Mouse (Mus musculus) kidney, embryonic 15.5 days (tissue): ENCODE measurements around the gene Tmem94. TPM values are rescaled to one million over a fixed set of nuclear protein-coding genes. Genes with fewer than 3 reads are reported as not detected.

Experiments
- ATAC-seq: fragments of 200-750 bp; cut with Nextera tagmentation; replicated peaks from 2 replicates; pipeline ENCODE4 v1.8.0; 2017; ENCODE audit warnings: moderate TSS enrichment; ENCODE audit not compliant: low FRiP score
- H3K27ac ChIP-seq: fragments of 300-500 bp; sonication (generic); 2 replicates; pipeline ENCODE4 v1.5.1; 2015; ENCODE audit warnings: mild to moderate bottlenecking, inconsistent platforms
- H3K27me3 ChIP-seq: fragments of 300-500 bp; sonication (generic); 2 replicates; pipeline ENCODE4 v1.6.1; 2015; ENCODE audit warnings: inconsistent platforms
- H3K36me3 ChIP-seq: fragments of 300-500 bp; sonication (generic); 2 replicates; pipeline ENCODE4 v1.6.1; 2015; ENCODE audit warnings: inconsistent platforms
- H3K4me1 ChIP-seq: fragments of 300-500 bp; sonication (generic); 2 replicates; pipeline ENCODE4 v1.6.1; 2015; ENCODE audit warnings: inconsistent platforms
- H3K4me2 ChIP-seq: fragments of 300-500 bp; sonication (generic); 2 replicates; pipeline ENCODE4 v1.6.1; 2015; ENCODE audit warnings: moderate library complexity, mild to moderate bottlenecking, inconsistent platforms
- H3K4me3 ChIP-seq: fragments of 300-500 bp; sonication (generic); replicated peaks from 2 replicates; pipeline ENCODE4 v1.5.1; 2015; ENCODE audit warnings: mild to moderate bottlenecking, inconsistent platforms
- H3K9ac ChIP-seq: fragments of 300-500 bp; sonication (generic); 2 replicates; pipeline ENCODE4 v1.6.1; 2015; ENCODE audit warnings: mild to moderate bottlenecking, inconsistent platforms
- H3K9me3 ChIP-seq: fragments of 300-500 bp; sonication (generic); replicated peaks from 2 replicates; pipeline ENCODE4 v1.6.1; 2016; ENCODE audit warnings: inconsistent platforms
- WGBS: fragments of 180-500 bp; shearing (Covaris S2); methylation state at CpG from one replicate; pipeline ENCODE4 v1.1.7; 2015; ENCODE audit warnings: mixed read lengths; 5-methylcytosine and 5-hydroxymethylcytosine counted together
- polyA plus RNA-seq: library from polyadenylated mRNA; unstranded; fragments of >200 nt; fragmentation: Nextera tagmentation; extraction: Ambion mirVana; gene quantifications from 2 replicates; pipeline ENCODE4 v1.2.1, GENCODE M21; 2015

Gene Tmem94
- polyA plus RNA-seq, 1 experiment from 2014 or later = 27.0 TPM

DNA sequence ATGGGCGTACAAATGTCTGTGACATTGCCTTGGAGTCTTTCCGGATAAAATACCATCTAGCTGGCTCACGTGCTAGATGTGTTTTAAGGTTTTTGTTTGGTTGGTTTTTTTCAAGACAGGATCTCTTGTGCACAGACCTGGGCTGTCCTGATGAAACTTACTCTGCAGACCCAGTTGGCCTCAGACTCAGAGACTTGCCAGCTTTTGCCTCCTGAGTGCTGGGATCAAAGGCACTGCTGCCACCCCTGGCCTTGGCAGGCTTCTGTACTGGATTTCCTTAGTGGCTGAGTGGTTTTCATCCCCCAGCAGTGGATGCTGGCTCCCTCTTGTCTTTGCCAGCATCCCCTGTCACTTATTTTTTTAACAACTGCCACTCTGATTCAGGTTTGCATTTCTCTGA, 3.7 kb downstream of the Tmem94 start:
- Histone ChIP-seq H3K9ac (no peak overlapping the region), H3K4me3 (no peak overlapping the region), H3K36me3 (peaks cover 5% of the 10 kb centered on the region; the same call in 1 of the 2 replicates), H3K4me1 (peaks cover 42% of the 10 kb centered on the region), H3K9me3 (no peaks in the 10 kb centered on the region; the same call in 1 of the 2 replicates), H3K27ac (0 out of 2 replicates have a peak overlapping the region, but pooled peaks have one; percentile 23), H3K27me3 (no peaks in the 10 kb centered on the region), H3K4me2 (no peak overlapping the region)
- WGBS = 73% methylated on average over 3 of the region's 3 CpGs
- ATAC-seq = no peak

- no peaks in the 10 kb centered on the region; the same call in 1 of the 2 replicates for H3K9me3 ChIP-seq
- no peak for ATAC-seq
- no peak overlapping the region for H3K9ac ChIP-seq
- H3K27ac ChIP-seq = peak overlapping the region; percentile 63
- H3K27me3 ChIP-seq = no peaks in the 10 kb centered on the region
- no peak overlapping the region for H3K4me2 ChIP-seq
- WGBS = 21% methylated on average over 4 of the region's 4 CpGs
- H3K36me3 ChIP-seq = peaks cover 5% of the 10 kb centered on the region; the same call in 1 of the 2 replicates
- H3K4me3 ChIP-seq = no peak overlapping the region
- peaks cover 60% of the 10 kb centered on the region for H3K4me1 ChIP-seq
Observed at GRCm38 (mm10) chr11:115774653-115775052, 9.4 kb downstream of the Tmem94 start.

GRCm38 (mm10) chr11:115775821-115776665, 10.8 kb downstream of the Tmem94 start:
- Histone ChIP-seq H3K27ac (peak overlapping the region; percentile 80), H3K4me2 (peak overlapping the region; percentile 10), H3K9me3 (no peaks in the 10 kb centered on the region; the same call in 1 of the 2 replicates), H3K4me3 (no peak overlapping the region), H3K4me1 (peaks cover 66% of the 10 kb centered on the region), H3K27me3 (no peaks in the 10 kb centered on the region), H3K36me3 (peaks cover 5% of the 10 kb centered on the region; the same call in 1 of the 2 replicates), H3K9ac (no peak overlapping the region)
- 0 out of 2 replicates have a peak, but pooled peaks have one; percentile 19 for ATAC-seq
- 33% methylated on average over 18 of the region's 18 CpGs for WGBS

DNA sequence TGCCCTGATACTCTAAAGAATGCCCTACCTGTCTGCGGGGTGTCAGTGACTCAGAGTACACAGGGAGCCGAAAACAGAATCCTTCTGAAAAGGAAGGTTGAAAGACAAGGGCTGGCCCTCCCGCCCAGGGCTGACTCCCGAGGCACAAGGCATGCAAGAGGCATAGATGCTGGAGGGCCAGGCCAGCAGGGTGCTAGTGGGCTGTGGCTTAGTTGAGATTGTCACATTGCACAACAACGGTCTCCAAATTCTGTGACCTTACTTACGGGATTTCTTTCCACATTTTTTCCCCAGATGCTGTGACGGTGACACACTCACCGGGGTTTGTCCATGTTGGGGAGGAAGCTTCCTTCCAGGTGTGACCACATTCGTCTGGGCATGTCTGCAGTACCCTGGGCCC, 11.7 kb downstream of the Tmem94 start:
- Histone ChIP-seq H3K27ac (peak overlapping the region; percentile 62), H3K4me2 (no peak overlapping the region), H3K9ac (no peak overlapping the region), H3K27me3 (no peaks in the 10 kb centered on the region), H3K4me3 (no peak overlapping the region), H3K9me3 (no peaks in the 10 kb centered on the region; the same call in 1 of the 2 replicates), H3K4me1 (peaks cover 72% of the 10 kb centered on the region), H3K36me3 (peaks cover 5% of the 10 kb centered on the region; the same call in 1 of the 2 replicates)
- WGBS = 68% methylated on average over 9 of the region's 9 CpGs
- ATAC-seq = no peak

- Histone ChIP-seq H3K4me2 (no peak overlapping the region), H3K4me1 (peaks cover 73% of the 10 kb centered on the region), H3K9me3 (no peaks in the 10 kb centered on the region; the same call in 1 of the 2 replicates), H3K27ac (peak overlapping the region; percentile 62), H3K36me3 (peaks cover 2% of the 10 kb centered on the region; the same call in 1 of the 2 replicates), H3K9ac (no peak overlapping the region), H3K27me3 (no peaks in the 10 kb centered on the region), H3K4me3 (no peak overlapping the region)
- no peak for ATAC-seq
- WGBS = 73% methylated on average over 17 of the region's 17 CpGs
Observed at GRCm38 (mm10) chr11:115777487-115778335, 12.5 kb downstream of the Tmem94 start.

GRCm38 (mm10) chr11:115779038-115779571, 13.9 kb downstream of the Tmem94 start:
- Histone ChIP-seq H3K4me3 (no peak overlapping the region), H3K4me2 (peak overlapping the region; percentile 29), H3K36me3 (no peaks in the 10 kb centered on the region), H3K9me3 (no peaks in the 10 kb centered on the region), H3K27me3 (no peaks in the 10 kb centered on the region), H3K9ac (0 out of 2 replicates have a peak overlapping the region, but pooled peaks have one; percentile 5), H3K27ac (peak overlapping the region; percentile 95), H3K4me1 (peaks cover 78% of the 10 kb centered on the region)
- ATAC-seq = peak; percentile 91
- 8% methylated on average over 9 of the region's 9 CpGs for WGBS

DNA sequence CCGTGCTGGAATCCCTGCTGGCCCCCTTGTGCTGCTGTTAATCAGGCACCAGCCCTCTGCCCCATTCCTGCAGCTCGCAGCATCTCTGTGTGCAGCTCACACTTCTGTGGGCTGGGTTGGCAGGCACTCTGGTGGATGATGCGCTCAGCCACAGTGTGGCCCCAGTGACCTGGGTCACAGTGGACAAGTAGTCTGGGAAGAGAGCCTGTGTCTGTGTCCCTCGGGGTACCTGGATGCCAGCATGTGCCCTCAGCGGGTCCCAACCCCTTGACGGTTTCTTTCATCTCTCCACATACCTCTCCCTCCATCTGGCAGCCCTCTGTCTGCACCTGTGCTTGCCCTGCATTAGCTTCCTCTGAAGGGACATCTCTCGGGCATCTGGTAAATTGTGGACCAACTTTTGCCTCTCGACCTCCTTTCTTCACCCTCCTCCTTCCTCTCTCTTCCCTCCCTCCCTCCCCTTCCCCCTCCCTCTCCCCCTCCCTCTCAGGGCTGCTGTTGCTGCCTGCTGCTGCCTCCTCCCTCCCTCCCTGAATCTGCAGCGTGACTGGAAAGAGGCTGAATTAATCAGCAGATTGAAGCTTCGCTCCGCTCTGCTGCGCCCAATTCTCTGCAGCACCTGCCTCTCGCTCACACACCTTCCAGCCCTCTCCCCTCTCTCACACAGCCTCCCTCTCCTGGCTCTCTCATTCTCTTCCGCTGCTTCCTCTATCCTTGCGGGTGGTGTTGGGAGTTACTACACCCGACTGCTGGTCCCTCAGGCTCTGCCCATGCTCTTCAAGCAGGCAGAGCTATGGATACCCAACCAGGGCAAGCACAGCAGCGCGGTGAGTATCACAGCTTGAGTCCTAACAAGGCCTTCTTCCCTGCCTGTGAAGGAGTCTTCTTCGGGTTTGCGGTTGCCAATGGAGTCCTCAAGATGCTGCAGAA, 15.2 kb downstream of the Tmem94 start:
- Histone ChIP-seq H3K27ac (peak overlapping the region; percentile 95), H3K4me2 (peak overlapping the region; percentile 46), H3K4me3 (0 out of 2 replicates have a peak overlapping the region, but pooled peaks have one; percentile 12), H3K27me3 (no peaks in the 10 kb centered on the region), H3K9me3 (no peaks in the 10 kb centered on the region), H3K9ac (peak overlapping the region; percentile 12; the same call in 1 of the 2 replicates), H3K36me3 (no peaks in the 10 kb centered on the region), H3K4me1 (peaks cover 74% of the 10 kb centered on the region)
- ATAC-seq = peak; percentile 27
- 23% methylated on average over 20 of the region's 20 CpGs for WGBS

DNA sequence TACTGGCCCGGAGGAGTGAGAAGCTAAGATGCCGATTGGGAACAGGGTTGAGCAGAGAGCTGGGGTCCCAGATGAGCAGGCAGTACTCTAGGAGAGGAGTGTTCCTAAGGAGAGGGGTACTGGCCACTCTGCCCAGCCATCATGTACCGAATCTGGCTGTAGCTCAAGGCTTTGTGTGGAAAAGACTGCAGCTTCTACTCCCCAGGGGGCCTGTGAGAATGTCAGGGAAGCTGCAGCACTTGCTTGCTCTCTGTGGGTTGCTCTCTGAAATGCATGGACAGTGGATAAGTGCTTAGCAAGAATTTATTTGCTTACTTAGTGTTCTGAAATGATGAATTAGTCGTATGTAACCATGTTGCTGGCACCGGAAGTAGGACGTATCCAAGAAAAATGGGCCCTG, 21.2 kb downstream of the Tmem94 start:
- ATAC-seq = no peak
- no peaks in the 10 kb centered on the region for H3K9me3 ChIP-seq
- H3K4me3 ChIP-seq = no peak overlapping the region
- 66% methylated on average over 6 of the region's 6 CpGs for WGBS
- H3K27me3 ChIP-seq = no peaks in the 10 kb centered on the region
- no peak overlapping the region for H3K4me2 ChIP-seq
- no peak overlapping the region for H3K9ac ChIP-seq
- H3K36me3 ChIP-seq = peaks cover 44% of the 10 kb centered on the region
- H3K4me1 ChIP-seq = peaks cover 27% of the 10 kb centered on the region
- H3K27ac ChIP-seq = no peak overlapping the region

DNA sequence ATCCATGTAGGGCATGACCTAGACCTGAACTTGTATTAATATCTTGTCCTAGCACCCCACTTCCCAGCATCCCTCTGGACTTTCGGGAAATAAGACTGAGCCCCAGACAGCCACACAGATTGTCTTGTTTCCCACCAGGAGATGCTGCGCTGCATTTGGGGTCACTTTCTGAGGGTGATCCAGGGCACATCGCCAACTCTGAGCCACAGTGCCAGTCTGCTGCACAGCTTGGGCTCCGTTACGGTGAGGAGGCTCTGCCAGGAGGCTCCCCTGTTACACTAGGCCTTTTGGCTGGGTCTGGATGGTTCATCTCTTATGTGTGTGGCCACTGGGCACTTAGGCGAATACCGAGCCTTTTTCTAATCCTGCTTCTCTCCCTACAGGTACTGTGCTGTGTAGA, 24.6 kb downstream of the Tmem94 start:
- ATAC-seq = no peak
- H3K36me3 ChIP-seq = peaks cover 77% of the 10 kb centered on the region
- WGBS = 96% methylated on average over 7 of the region's 7 CpGs

GRCm38 (mm10) chr11:115791919-115792318, 26.7 kb downstream of the Tmem94 start:
- peaks cover 89% of the 10 kb centered on the region for H3K36me3 ChIP-seq
- H3K9me3 ChIP-seq = no peaks in the 10 kb centered on the region
- H3K4me2 ChIP-seq = no peak overlapping the region
- 89% methylated on average over 16 of the region's 16 CpGs for whole genome bisulfite sequencing
- H3K27ac ChIP-seq = no peak overlapping the region
- H3K9ac ChIP-seq = no peak overlapping the region
- no peak for ATAC-seq
- H3K4me1 ChIP-seq = no peaks in the 10 kb centered on the region
- H3K4me3 ChIP-seq = no peak overlapping the region
- no peaks in the 10 kb centered on the region for H3K27me3 ChIP-seq

More for the DNA sequence above, 24.6 kb downstream of the Tmem94 start:
- Histone ChIP-seq H3K4me2 (no peak overlapping the region), H3K27ac (no peak overlapping the region), H3K27me3 (no peaks in the 10 kb centered on the region), H3K4me1 (peaks cover 19% of the 10 kb centered on the region), H3K9me3 (no peaks in the 10 kb centered on the region), H3K9ac (no peak overlapping the region), H3K4me3 (no peak overlapping the region)

GRCm38 (mm10) chr11:115792353-115792752, 27.1 kb downstream of the Tmem94 start:
- H3K36me3 ChIP-seq = peaks cover 92% of the 10 kb centered on the region
- no peak for ATAC-seq
- WGBS = 88% methylated on average over 14 of the region's 14 CpGs

More at GRCm38 (mm10) chr11:115792353-115792752, 27.1 kb downstream of the Tmem94 start:
- Histone ChIP-seq H3K9me3 (no peaks in the 10 kb centered on the region), H3K4me3 (no peak overlapping the region), H3K4me1 (no peaks in the 10 kb centered on the region), H3K4me2 (no peak overlapping the region), H3K27me3 (no peaks in the 10 kb centered on the region), H3K27ac (no peak overlapping the region), H3K9ac (no peak overlapping the region)
